Mouse (Mus musculus) hindbrain, embryonic 16.5 days (tissue): ENCODE measurements at regions not wholly inside any gene's neighbourhood (a gene's known extent, or its start where the extent isn't known, plus 50 kb on each side); places are given as distances from the start of the nearest gene placed in this dataset.

Experiments used
- ATAC-seq: fragments of 200-750 bp; cut with Nextera tagmentation; 2 replicates; pipeline ENCODE4 v1.8.0; 2017; ENCODE audit warnings: moderate TSS enrichment, moderate library complexity
- H3K27ac ChIP-seq: fragments of 300-500 bp; sonication (generic); 2 replicates; pipeline ENCODE4 v1.5.1; 2014; ENCODE audit warnings: low read depth, mild to moderate bottlenecking, control low read depth, low read length, moderate library complexity
- H3K27me3 ChIP-seq: fragments of 300-500 bp; sonication (generic); replicated peaks from 2 replicates; pipeline ENCODE4 v1.6.1; 2014; ENCODE audit warnings: low read length; ENCODE audit not compliant: control insufficient read depth, insufficient read depth
- H3K36me3 ChIP-seq: fragments of 300-500 bp; sonication (generic); 2 replicates; pipeline ENCODE4 v1.6.1; 2014; ENCODE audit warnings: mild to moderate bottlenecking, low read length, moderate library complexity, mixed read lengths; ENCODE audit not compliant: control insufficient read depth, insufficient read depth
- H3K4me1 ChIP-seq: fragments of 300-500 bp; sonication (generic); 2 replicates; pipeline ENCODE4 v1.6.1; 2014; ENCODE audit warnings: low read depth, low read length; ENCODE audit not compliant: control insufficient read depth, insufficient read depth
- H3K4me2 ChIP-seq: fragments of 300-500 bp; sonication (generic); 2 replicates; pipeline ENCODE4 v1.6.1; 2014; ENCODE audit warnings: mild to moderate bottlenecking, low read length, control low read depth, moderate library complexity
- H3K4me3 ChIP-seq: fragments of 300-500 bp; sonication (generic); 2 replicates; pipeline ENCODE4 v1.5.1; 2014; ENCODE audit warnings: mild to moderate bottlenecking, low read length, control low read depth, moderate library complexity
- H3K9ac ChIP-seq: fragments of 300-500 bp; sonication (generic); 2 replicates; pipeline ENCODE4 v1.6.1; 2014; ENCODE audit warnings: low read depth, mild to moderate bottlenecking, control low read depth, low read length, moderate library complexity
- H3K9me3 ChIP-seq: fragments of 300-500 bp; sonication (generic); 2 replicates; pipeline ENCODE4 v1.6.1; 2014; ENCODE audit warnings: mild to moderate bottlenecking, low read length, moderate library complexity; ENCODE audit not compliant: control insufficient read depth
- WGBS: fragments of 180-500 bp; shearing (Covaris S2); extraction: QIAGEN DNeasy Blood & Tissue Kit; methylation state at CpG from one replicate; pipeline ENCODE4 v1.1.7; 2014; 5-methylcytosine and 5-hydroxymethylcytosine counted together

- Histone ChIP-seq H3K9ac (no peak overlapping the region), H3K4me2 (no peak overlapping the region), H3K4me3 (no peak overlapping the region), H3K27ac (no peak overlapping the region), H3K27me3 (no peaks in the 10 kb centered on the region), H3K36me3 (no peaks in the 10 kb centered on the region), H3K4me1 (peaks cover 6% of the 10 kb centered on the region), H3K9me3 (no peaks in the 10 kb centered on the region)
- WGBS, result 43% methylated on average over 17 of the region's 17 CpGs
- peak; percentile 40; the same call in 1 of the 2 replicates for ATAC-seq
These were observed 129.0 kb downstream of the Basp1 start for GRCm38 (mm10) chr15:25284354-25285199.

GRCm38 (mm10) chr15:25283713-25284112 lies 129.9 kb downstream of the Basp1 start:
- 85% methylated on average over 2 of the region's 2 CpGs for WGBS
- H3K9ac ChIP-seq, result no peak overlapping the region
- no peak for ATAC-seq
- no peak overlapping the region for H3K27ac ChIP-seq
- no peaks in the 10 kb centered on the region for H3K9me3 ChIP-seq
- H3K4me2 ChIP-seq, result no peak overlapping the region
- H3K4me1 ChIP-seq, result peaks cover 6% of the 10 kb centered on the region
- no peaks in the 10 kb centered on the region for H3K36me3 ChIP-seq
- H3K27me3 ChIP-seq, result no peaks in the 10 kb centered on the region
- no peak overlapping the region for H3K4me3 ChIP-seq

- H3K9me3 ChIP-seq, result no peaks in the 10 kb centered on the region
- H3K4me1 ChIP-seq, result peaks cover 6% of the 10 kb centered on the region
- WGBS, result 69% methylated on average over 9 of the region's 9 CpGs
- H3K4me3 ChIP-seq, result no peak overlapping the region
- ATAC-seq, result no peak
- H3K9ac ChIP-seq, result no peak overlapping the region
- no peak overlapping the region for H3K27ac ChIP-seq
- H3K27me3 ChIP-seq, result no peaks in the 10 kb centered on the region
- no peak overlapping the region for H3K4me2 ChIP-seq
- no peaks in the 10 kb centered on the region for H3K36me3 ChIP-seq
These were observed 131.2 kb downstream of the Basp1 start for GRCm38 (mm10) chr15:25282346-25282745.

- Histone ChIP-seq H3K9ac (no peak overlapping the region), H3K9me3 (no peaks in the 10 kb centered on the region), H3K4me2 (no peak overlapping the region), H3K27ac (no peak overlapping the region), H3K4me1 (peaks cover 6% of the 10 kb centered on the region), H3K4me3 (no peak overlapping the region), H3K36me3 (no peaks in the 10 kb centered on the region), H3K27me3 (no peaks in the 10 kb centered on the region)
- no peak for ATAC-seq
These were observed 131.6 kb downstream of the Basp1 start for GRCm38 (mm10) chr15:25281942-25282341.

GRCm38 (mm10) chr15:25278317-25279156 lies 135.0 kb downstream of the Basp1 start:
- H3K27ac ChIP-seq, result no peak overlapping the region

GRCm38 (mm10) chr15:25276227-25276626 lies 137.3 kb downstream of the Basp1 start:
- Histone ChIP-seq H3K27ac (no peak overlapping the region), H3K27me3 (no peaks in the 10 kb centered on the region), H3K9me3 (no peaks in the 10 kb centered on the region), H3K9ac (no peak overlapping the region), H3K36me3 (no peaks in the 10 kb centered on the region), H3K4me1 (no peaks in the 10 kb centered on the region), H3K4me2 (no peak overlapping the region), H3K4me3 (no peak overlapping the region)
- 73% methylated on average over 5 of the region's 5 CpGs for WGBS
- ATAC-seq, result no peak

More at GRCm38 (mm10) chr15:25278317-25279156, 135.0 kb downstream of the Basp1 start:
- 31% methylated on average over 6 of the region's 6 CpGs for WGBS
- H3K27me3 ChIP-seq, result no peaks in the 10 kb centered on the region
- no peak overlapping the region for H3K9ac ChIP-seq
- no peaks in the 10 kb centered on the region for H3K36me3 ChIP-seq
- H3K4me2 ChIP-seq, result no peak overlapping the region
- H3K9me3 ChIP-seq, result no peaks in the 10 kb centered on the region
- H3K4me3 ChIP-seq, result no peak overlapping the region
- peak; percentile 93 for ATAC-seq
- H3K4me1 ChIP-seq, result no peaks in the 10 kb centered on the region

GRCm38 (mm10) chr15:25271886-25272285 lies 141.7 kb downstream of the Basp1 start:
- no peak overlapping the region for H3K27ac ChIP-seq
- no peaks in the 10 kb centered on the region for H3K27me3 ChIP-seq
- H3K4me1 ChIP-seq, result peaks cover 4% of the 10 kb centered on the region; the same call in 1 of the 2 replicates
- no peaks in the 10 kb centered on the region for H3K9me3 ChIP-seq
- no peak for ATAC-seq
- no peak overlapping the region for H3K4me2 ChIP-seq
- H3K9ac ChIP-seq, result no peak overlapping the region
- H3K4me3 ChIP-seq, result no peak overlapping the region
- no peaks in the 10 kb centered on the region for H3K36me3 ChIP-seq
- WGBS, result 87% methylated on average over 5 of the region's 5 CpGs

- H3K9me3 ChIP-seq, result no peaks in the 10 kb centered on the region
- H3K27me3 ChIP-seq, result no peaks in the 10 kb centered on the region
- 61% methylated on average over 10 of the region's 10 CpGs for WGBS
- no peak overlapping the region for H3K4me3 ChIP-seq
- H3K9ac ChIP-seq, result no peak overlapping the region
- no peak overlapping the region for H3K27ac ChIP-seq
- H3K36me3 ChIP-seq, result no peaks in the 10 kb centered on the region
- H3K4me2 ChIP-seq, result no peak overlapping the region; the same call in 1 of the 2 replicates
- ATAC-seq, result no peak
- H3K4me1 ChIP-seq, result peaks cover 4% of the 10 kb centered on the region; the same call in 1 of the 2 replicates
These were observed 143.2 kb downstream of the Basp1 start for GRCm38 (mm10) chr15:25270349-25270748.

GRCm38 (mm10) chr15:25269345-25269996 lies 144.1 kb downstream of the Basp1 start:
- peak; percentile 52 for ATAC-seq
- Histone ChIP-seq H3K4me3 (no peak overlapping the region), H3K4me2 (no peak overlapping the region), H3K27ac (no peak overlapping the region), H3K9me3 (no peaks in the 10 kb centered on the region), H3K36me3 (no peaks in the 10 kb centered on the region), H3K27me3 (no peaks in the 10 kb centered on the region), H3K9ac (no peak overlapping the region), H3K4me1 (peaks cover 4% of the 10 kb centered on the region; the same call in 1 of the 2 replicates)
- 54% methylated on average over 12 of the region's 12 CpGs for WGBS
